Mouse (Mus musculus): ENCODE data around the gene Abca6.

GRCm38 (mm10) chr11:110290586-110290985 lies 39.0 kb upstream of the Abca6 start:
- no peak for TF ChIP-seq GATA1 (IDR thresholded peaks at IDR 0.05; ENCODE audit: low read length)
- no peak for TF ChIP-seq TAL1 (IDR thresholded peaks at IDR 0.05; ENCODE audit: low read length)

Measured in erythroblast, embryonic 14.5 days (primary cell).